Mouse (Mus musculus) adrenal gland, adult (tissue): Measurements from ENCODE around the gene Hspa1l.
"Not testable (repeated sequence)": the region's sequence is repeated elsewhere in the genome, so short reads cannot be mapped to it uniquely, and the experiment has no call there.

Experiments used
- DNase-seq, 2 experiments: peaks; one replicate each; pipeline ENCODE4 v3.0.0; 2022 to 2023; ENCODE audit warnings: low spot score in 1 of 2; ENCODE audit not compliant: inconsistent age in 2 of 2

The Hspa1l gene

DNA sequence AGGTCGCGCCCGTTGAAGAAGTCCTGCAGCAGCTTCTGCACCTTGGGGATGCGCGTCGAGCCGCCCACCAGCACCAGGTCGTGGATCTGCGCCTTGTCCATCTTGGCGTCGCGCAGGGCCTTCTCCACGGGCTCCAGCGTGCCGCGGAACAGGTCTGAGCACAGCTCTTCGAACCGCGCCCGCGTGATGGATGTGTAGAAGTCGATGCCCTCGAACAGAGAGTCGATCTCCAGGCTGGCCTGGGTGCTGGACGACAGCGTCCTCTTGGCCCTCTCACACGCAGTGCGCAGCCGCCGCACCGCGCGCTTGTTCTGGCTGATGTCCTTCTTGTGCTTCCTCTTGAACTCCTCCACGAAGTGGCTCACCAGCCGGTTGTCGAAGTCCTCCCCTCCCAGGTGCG lies 1.7 kb upstream of the Hspa1l start:
- DNase-seq, result peak in 1 of 2 experiments; percentile 31

GRCm38 (mm10) chr17:34971694-34972068 lies 822 bp upstream of the Hspa1l start:
- DNase-seq, result not testable (repeated sequence)

- DNase-seq, result peak in 1 of 2 experiments; percentile 84
Measured at GRCm38 (mm10) chr17:34975581-34976492, 3.3 kb downstream of the Hspa1l start.

DNA sequence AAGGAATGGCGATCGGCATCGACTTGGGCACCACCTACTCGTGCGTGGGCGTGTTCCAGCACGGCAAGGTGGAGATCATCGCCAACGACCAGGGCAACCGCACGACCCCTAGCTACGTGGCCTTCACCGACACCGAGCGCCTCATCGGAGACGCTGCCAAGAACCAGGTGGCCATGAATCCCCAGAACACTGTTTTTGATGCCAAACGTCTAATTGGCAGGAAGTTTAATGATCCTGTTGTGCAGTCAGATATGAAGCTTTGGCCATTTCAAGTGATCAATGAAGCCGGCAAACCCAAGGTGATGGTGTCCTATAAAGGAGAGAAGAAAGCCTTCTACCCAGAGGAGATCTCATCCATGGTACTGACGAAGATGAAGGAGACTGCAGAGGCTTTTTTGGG lies 4.5 kb downstream of the Hspa1l start:
- peak in 1 of 2 experiments; percentile 41 for DNase-seq

DNA sequence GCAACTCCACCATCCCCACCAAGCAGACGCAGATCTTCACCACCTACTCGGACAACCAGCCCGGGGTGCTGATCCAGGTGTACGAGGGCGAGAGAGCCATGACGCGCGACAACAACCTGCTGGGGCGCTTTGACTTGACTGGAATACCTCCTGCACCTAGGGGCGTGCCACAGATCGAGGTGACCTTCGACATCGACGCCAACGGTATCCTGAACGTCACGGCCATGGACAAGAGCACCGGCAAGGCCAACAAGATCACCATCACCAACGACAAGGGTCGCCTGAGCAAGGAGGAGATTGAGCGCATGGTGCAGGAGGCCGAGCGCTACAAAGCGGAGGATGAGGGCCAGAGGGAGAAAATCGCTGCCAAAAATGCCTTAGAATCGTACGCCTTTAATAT lies 5.7 kb downstream of the Hspa1l start:
- DNase-seq, result no peak

DNA sequence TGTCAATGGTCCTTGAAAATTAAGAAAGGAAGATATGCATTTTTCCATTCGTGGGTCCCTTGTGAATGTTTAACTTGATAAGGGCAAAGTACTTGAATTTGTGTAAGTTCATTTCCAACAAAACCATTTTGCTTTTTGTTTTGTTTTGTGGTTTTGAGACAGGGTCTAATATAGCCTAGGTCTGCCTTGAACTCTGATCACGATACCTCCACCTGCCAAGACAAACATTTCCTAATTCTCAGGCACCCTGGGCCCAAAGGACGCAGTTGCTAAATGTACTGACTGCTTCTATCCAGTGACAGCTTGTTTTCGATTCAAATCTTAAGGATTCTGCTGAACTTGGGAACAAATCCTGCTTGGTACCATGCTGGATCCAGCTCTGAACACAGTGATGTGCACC lies 7.1 kb downstream of the Hspa1l start:
- peak in 1 of 2 experiments; percentile 49 for DNase-seq

GRCm38 (mm10) chr17:34980655-34981054 lies 8.2 kb downstream of the Hspa1l start:
- DNase-seq, result peak in 1 of 2 experiments; percentile 80

DNA sequence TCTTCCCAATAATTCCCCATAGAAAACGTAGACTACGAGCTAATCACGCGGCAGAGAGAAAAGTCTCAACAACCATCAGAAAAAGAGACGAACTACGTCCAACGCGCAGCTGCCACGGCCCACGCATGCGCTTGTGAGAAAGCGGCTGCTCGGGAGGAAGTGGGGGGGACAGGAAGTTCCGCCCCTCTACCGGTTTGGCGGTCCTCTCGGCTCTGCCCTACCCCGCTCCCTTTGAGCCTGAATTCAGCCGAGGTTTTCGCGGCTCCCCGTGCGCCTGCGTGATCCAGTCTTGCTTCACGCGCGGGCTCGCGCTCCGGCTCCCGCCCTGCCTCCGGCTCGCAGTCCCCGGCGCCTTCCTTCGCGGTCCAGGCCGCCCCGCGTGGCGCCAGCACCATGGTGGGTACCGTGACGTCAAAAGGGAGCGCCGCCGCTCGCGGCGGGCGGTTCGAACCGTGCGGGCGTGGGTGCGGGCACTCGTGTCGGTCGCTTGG lies 9.2 kb downstream of the Hspa1l start, which contains the start of gene Lsm2:
Lsm2 (plus strand) TSS at position 173 of the 491 bp plus-strand sequence.
- DNase-seq, result peak; percentile 95 to 98

DNA sequence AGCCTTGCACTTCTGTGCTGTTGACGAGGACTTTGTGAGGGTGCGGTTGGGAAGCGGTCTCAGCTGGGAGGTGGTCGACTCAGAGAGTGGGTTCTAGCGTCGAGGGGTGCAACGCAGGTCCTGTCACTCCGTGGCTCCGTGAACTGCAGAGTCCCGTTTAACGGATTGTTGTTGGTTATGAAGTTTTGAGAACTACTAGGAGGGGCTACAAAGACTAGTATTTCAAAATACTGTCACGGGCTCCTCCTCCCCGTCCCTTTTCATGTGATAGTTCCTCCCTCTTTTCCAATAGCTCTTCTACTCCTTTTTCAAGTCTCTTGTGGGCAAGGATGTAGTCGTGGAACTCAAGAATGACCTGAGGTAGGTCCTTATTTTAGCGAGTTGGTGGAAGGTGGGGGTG lies 9.8 kb downstream of the Hspa1l start:
- DNase-seq, result no peak

- DNase-seq, result peak in 1 of 2 experiments; percentile 70
Measured at GRCm38 (mm10) chr17:34984218-34984617, 11.7 kb downstream of the Hspa1l start.

- no peak for DNase-seq
Measured at GRCm38 (mm10) chr17:34994751-34995150, 22.2 kb downstream of the Hspa1l start.

GRCm38 (mm10) chr17:34995192-34995591 lies 22.7 kb downstream of the Hspa1l start:
- DNase-seq, result not testable (repeated sequence)

GRCm38 (mm10) chr17:34995927-34996326 lies 23.4 kb downstream of the Hspa1l start:
- not testable (repeated sequence) for DNase-seq

GRCm38 (mm10) chr17:34996411-34997141 lies 24.1 kb downstream of the Hspa1l start:
- no peak for DNase-seq

DNA sequence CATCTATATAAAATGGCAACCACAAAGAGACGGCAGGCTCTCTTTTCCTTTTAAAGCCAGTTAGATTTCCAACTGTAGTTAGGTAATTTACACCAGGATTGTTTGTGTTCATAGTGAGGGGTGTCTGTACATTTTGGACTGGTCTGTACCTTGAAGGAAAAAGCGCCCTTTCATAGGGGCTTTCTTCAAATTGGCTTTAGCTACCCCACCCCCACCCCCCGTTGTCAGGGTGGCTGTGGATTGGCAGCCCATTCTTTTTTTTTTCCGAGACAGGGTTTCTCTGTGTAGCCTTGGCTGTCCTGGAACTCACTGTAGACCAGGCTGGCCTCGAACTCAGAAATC lies 24.6 kb downstream of the Hspa1l start:
- DNase-seq, result no peak

DNA sequence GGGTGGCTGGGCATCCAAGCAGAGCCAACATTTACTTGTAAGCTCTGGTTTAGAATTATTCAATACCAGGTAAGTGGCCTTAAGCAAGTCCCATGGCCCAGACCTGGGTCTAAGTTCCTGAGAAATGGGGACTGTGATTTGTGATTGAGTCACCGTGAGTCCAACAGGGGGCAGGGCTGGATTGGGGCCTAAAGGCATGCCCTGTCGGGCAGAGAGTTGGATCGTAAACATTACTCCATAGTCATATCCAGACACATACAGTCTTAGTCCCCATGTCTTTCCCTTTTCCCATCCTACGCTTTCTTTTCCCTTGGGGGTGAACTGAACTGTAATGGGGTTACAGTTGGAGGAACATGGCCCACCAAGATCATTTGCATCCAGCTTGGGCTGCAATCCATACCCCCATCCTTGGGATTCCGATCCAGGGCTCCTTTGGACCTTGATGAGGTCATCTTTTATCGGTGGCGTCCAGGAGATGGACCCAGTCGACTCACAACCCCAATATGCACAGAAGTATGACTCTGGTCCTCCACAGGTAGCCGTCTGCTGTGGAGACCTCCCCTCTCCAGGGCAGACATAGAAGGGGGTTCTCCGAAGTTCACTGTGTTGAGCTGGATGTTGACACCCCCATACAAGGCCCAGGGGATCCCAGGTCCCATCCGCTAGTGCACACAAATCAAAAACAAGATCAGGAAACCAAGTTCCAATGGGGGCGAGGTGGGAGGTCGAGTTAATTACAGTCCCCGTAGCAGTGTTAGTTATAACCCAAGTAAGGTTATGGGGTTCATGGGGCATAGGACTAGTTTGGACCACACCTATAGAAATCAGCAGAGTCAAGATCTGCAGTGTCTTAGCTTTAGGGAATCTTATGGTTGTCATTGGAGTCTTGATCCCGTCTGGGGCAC lies 26.3 kb downstream of the Hspa1l start:
- no peak for DNase-seq

- not testable (repeated sequence) for DNase-seq
Measured at GRCm38 (mm10) chr17:34999871-35000716, 27.6 kb downstream of the Hspa1l start.

DNA sequence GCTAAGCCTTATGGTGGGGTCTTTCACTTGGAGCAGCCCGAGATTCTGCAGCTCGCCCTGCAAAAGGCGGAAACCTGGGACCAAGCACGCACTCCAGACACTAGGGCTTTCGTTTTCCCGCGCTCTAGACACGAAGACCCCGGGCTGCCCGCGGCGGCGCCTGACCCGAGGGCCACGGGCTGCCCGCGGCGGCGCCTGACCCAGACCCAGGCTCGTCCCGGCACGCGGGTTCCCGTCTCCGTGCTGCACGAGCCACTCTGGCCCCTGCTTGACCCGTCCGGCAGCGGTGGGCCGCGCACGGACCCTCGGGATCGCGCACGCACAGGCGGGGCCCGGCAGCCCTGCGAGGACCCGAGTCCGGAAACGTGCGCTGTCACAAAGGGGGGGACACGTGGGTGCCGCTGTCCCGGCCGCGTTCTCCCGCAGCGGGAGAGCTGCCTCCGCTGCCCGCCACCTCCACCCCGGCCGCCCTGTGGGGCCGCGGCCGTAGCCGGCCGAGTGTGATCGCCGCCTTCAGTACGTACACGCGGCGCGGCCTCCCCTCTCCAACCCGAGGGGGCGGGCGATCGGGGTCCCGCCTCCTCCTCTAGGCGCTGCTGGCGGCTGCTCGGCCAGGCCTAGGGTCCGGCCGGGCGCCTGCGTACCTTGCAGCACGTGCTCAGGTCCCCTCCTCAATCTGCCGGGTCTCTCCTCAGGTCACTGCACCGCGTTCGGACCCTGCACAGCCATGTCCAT lies 28.4 kb downstream of the Hspa1l start, which contains the start of gene Vars:
Vars (plus strand) TSS at position 271 of the 735 bp plus-strand sequence.
- peak; percentile 92 to 97 for DNase-seq
